Mouse (Mus musculus) frontal cortex, postnatal 36 days (tissue): ENCODE data around the gene Ppt2.

ENCODE experiments used
- DNase-seq, 2 experiments: peaks; one replicate each; pipeline ENCODE4 v3.0.0; 2022; ENCODE audit warnings: low spot score in 2 of 2

Ppt2 gene

DNA sequence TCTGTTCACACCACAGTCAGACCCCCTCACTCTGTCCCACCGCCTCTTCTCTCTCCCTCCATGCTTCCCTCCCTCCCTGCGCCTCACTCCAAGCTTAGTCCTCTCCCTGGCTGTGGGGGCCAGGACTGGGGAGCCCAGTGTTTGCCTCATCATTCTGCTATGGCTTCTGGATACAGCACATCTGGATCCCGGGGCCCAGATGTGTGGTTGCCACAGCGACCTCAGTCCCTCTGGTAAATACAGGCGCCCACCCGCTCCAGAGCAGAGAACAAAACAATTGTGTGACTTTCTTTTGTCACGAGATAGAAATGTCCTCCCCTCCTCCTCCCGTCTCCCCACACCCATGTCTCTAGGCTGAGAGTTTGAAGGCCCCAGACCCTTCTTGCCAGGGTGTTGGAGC is 28.4 kb upstream of the Ppt2 start:
- DNase-seq: no peak

GRCm38 (mm10) chr17:34655581-34655991 is 27.3 kb upstream of the Ppt2 start:
- DNase-seq: no peak

- no peak for DNase-seq
Measured at GRCm38 (mm10) chr17:34655160-34655559, 26.9 kb upstream of the Ppt2 start.

GRCm38 (mm10) chr17:34654392-34654791 is 26.1 kb upstream of the Ppt2 start:
- no peak for DNase-seq

GRCm38 (mm10) chr17:34653746-34654285 is 25.5 kb upstream of the Ppt2 start:
- DNase-seq: no peak

- DNase-seq: no peak
Measured at GRCm38 (mm10) chr17:34652985-34653384, 24.7 kb upstream of the Ppt2 start.

DNA sequence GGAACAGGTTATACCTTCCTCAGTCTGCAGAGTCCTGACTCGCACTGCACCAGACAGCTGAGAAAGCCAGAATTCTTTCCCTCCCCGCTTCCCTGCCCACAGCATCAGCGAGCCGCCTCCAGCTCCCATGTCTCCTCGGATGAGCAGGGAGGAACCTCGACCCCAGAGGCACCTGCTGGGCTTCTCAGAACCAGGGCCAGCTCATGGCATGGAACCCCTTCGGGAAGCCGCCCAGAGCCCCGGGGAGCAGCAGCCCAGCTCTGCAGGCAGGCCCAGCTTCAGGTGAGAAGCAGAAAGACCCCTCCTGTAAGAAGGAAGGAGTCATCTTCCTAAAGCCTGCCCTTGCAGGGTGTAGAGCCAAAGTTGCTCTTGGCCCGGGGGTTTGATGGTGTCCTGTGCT is 24.2 kb upstream of the Ppt2 start:
- no peak for DNase-seq

DNA sequence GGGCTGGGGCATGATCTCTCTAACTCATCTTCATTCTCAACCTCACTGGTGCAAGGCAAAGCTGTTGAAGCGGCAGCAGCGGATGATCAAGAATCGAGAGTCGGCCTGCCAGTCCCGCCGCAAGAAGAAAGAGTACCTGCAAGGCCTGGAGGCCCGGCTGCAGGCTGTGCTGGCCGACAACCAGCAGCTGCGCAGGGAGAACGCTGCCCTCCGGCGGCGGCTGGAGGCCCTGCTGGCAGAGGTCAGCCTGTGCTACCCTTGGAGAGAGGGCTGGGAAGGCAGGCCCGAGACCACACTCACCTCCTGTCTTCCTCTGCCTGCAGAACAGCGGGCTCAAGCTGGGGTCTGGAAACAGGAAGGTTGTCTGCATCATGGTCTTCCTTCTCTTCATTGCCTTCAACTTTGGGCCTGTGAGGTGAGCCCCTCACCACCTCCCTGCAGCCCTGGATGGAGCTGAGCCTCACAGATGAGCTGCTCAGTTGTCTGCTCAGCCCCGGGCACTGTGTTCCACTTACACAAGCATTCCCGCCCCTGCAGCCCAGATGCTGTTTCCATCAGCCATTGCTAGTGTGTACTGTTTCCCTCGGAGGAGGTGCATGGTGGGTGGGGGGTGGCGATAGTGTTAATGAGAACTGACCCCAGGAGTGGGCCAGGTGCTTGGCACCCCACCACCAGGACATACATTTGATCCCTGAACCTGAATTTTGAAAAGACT is 23.4 kb upstream of the Ppt2 start:
- DNase-seq: no peak

GRCm38 (mm10) chr17:34650781-34651180 is 22.5 kb upstream of the Ppt2 start:
- DNase-seq: no peak

GRCm38 (mm10) chr17:34649106-34649864 is 21.0 kb upstream of the Ppt2 start:
- no peak for DNase-seq

GRCm38 (mm10) chr17:34648141-34648890 is 20.0 kb upstream of the Ppt2 start:
- no peak for DNase-seq

- peak; percentile 96 to 98 for DNase-seq
Measured at GRCm38 (mm10) chr17:34646906-34647787, 18.8 kb upstream of the Ppt2 start, which contains the start of gene Atf6b. Gene Atf6b, plus strand, starts transcription at chr17:34647146.

DNA sequence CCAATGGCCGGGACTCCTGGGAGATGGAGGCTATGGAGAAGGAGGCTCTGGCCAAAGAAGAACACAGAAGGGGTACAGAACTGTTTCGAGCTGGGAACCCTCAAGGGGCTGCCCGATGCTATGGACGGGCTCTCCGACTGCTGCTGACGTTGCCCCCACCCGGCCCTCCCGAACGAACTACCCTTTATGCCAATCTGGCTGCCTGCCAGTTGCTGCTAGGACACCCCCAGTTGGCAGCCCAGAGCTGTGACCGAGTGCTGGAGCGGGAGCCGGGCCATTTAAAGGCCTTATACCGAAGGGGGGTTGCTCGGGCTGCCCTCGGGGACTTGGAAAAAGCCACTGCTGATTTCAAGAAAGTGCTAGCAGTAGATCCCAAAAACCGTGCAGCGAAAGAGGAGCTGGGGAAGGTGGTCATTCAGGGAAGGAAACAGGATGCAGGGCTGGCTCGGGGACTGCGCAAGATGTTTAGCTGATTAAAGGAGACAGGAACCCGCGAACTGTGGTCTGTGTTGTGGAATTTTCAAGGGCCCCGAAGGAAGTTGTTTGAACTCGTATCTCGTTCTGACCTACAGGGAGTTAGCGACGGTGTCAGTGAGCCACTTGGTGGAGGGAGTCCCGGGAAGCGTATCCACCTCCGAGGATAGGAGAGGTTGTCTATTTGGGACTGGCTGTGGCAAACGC is 17.7 kb upstream of the Ppt2 start:
- no peak for DNase-seq

- no peak for DNase-seq
Measured at GRCm38 (mm10) chr17:34645256-34645829, 17.0 kb upstream of the Ppt2 start.

DNA sequence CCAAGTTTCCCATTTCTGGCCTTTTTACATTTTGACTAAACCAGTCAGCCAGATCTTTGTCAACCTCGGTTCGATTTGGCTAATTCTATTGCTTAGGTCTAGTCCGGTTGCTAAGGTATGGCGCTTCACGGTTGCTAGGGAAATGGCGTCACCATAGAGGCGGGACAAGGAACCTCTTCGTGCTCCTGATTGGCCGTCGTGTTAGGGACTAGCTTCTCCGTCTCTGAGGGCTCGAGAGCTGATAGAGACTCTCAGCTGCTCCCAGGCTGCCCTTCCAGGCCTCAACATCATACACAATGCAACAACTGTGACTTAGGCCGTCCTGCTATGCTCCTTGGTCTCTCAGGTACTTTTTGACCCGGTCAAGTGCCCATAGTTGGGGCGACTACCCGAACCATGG is 16.3 kb upstream of the Ppt2 start, which contains the start of gene Fkbpl:
Gene Fkbpl (plus strand): TSS at position 157 of the 400 bp plus-strand sequence.
- DNase-seq: peak; percentile 96 to 98

GRCm38 (mm10) chr17:34643944-34644343 is 15.6 kb upstream of the Ppt2 start:
- no peak for DNase-seq

DNA sequence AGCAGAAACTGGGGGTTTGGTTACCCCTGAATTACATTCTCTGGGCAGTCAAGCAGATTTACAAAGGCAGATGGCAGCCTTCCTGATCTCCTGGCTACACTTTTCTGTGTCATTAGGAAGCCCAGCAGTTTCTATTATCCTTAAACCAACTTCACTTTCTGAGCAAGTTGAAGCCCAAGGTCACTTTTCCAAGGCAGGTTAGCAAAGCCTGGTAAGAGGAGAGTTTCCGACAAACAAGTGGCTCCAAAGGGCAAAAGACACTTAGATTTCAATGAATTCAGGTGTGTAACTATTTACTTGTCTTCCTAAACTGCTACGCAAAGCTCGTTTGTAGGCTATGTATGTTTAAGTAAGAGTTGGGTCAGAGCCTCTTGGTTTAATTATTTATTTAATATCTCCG is 15.1 kb upstream of the Ppt2 start:
- no peak for DNase-seq

- DNase-seq: no peak
Measured at GRCm38 (mm10) chr17:34641945-34642344, 13.6 kb upstream of the Ppt2 start.

DNA sequence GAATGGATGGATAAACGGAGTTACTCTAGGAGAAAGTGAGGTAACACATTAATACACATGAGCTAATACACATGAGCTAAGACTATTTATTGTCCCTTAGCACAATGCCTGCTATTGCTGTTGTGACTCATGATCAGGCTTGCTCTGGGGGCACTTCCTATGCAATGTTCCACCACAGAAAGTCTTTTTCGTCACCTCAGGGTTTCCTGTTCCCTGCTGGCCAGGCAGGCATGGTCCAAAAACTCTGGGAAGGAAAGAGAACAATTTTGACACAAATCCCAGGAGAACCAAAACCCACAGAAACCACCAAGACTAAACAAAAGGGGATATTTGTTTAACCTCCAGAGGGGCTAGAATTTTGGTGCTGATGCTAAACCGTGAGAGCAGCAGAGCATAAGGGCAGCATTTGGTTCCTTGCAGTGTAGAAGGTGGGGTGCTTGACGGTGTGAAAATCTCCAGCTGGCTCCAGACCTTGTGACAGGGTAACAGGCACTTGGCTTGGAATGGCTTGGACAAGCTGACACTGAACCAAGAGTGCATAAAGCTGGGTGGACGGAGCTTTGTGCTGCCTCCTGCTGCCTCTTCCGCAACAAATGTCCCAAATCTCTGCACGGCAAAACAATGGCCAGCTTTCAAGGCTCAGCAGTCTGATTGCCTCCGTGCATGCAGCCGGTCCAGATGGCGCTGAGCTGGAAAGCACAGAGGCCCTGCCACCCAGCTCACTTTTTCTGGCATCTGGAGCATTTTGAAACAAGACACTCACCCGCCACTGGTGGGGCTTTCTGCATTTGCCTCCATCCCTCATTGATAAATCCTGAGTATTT is 12.7 kb upstream of the Ppt2 start:
- no peak for DNase-seq
